Mouse (Mus musculus) granulocyte monocyte progenitor cell, adult 5-6 weeks (primary cell): ENCODE data around the gene Nebl. TPM values are rescaled to one million over a fixed set of nuclear protein-coding genes. Genes with fewer than 3 reads are reported as not detected.
A peak's percentile ranks its signal among the peaks of the same experiment; 100 is the strongest.

Experiments
- ATAC-seq: replicated peaks from 2 replicates; pipeline ENCODE4 v1.8.0; 2016; ENCODE audit warnings: mild to moderate bottlenecking, moderate TSS enrichment, inconsistent platforms; ENCODE audit not compliant: poor library complexity, severe bottlenecking
- total RNA-seq, 2 experiments: library from RNA; stranded (forward) in 1 of 2; stranded (reverse) in 1 of 2; fragments of 200-712, 200-1000 nt in 1 of 2; fragments of >200 nt in 1 of 2; fragmentation: Nextera tagmentation in 1 of 2; gene quantifications; 2 replicates each; pipeline ENCODE4 v1.2.3; 2014 to 2017

Gene Nebl
- total RNA-seq, 2 experiments from 2014 or later: 1.4 to 7.9 TPM

DNA sequence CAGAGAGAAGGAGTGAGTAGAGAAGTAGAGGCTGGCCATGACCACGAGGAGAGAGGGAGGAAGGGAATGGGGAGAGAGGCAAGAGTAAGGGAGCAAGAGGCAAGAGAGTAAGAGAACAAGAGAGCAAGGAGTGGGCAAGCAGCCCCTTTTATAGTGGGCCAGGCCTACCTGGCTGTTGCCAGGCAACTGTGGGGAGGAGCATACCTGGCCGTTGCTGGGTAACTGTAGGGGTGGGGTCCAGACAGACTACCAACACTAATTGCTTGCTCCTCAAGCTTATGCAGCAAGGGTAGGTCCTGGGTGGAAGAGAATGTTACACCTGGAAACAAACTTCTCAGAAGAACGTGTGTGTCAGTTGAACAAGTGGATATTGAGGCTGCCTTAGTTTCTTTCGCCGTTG lies 20.0 kb downstream of the Nebl start:
- no peak for ATAC-seq

DNA sequence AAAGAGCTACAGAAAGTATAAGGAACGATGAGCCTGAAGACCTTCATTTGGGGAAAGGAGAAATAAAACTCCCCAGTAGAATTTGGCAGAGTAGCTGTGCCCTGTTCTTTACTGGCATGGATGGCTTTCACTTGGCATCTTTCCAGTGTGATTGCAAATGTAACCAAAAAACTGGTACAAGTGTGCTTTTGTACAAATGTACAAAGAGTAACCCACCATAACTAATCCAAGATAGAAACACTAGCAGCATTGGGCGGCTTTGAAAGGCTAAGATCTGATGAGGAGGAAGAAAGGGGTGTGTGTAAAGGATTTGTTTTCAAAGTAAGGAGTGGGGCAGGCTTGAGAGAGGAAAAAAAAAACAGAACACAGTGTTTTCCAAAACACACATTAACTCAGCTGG lies 21.2 kb downstream of the Nebl start:
- no peak for ATAC-seq

DNA sequence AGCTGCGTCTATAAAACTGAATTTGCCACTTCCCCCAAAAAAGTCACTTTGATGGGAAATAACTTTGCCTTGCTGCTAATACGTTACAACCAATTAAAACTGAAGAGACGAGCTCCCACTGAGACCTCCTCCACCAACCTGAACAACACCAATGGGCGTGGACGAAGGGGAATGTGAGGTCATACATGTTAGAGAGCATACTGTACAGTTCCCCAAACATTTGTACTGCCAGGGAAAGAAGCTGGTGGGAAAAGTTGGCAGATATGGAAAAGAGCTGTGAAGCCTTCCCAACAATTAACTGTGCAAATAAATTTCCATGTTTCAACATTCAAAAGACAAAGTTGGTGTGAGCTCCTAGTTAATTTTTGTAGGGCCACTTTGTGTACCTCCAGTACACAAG lies 25.3 kb downstream of the Nebl start:
- ATAC-seq: no peak

DNA sequence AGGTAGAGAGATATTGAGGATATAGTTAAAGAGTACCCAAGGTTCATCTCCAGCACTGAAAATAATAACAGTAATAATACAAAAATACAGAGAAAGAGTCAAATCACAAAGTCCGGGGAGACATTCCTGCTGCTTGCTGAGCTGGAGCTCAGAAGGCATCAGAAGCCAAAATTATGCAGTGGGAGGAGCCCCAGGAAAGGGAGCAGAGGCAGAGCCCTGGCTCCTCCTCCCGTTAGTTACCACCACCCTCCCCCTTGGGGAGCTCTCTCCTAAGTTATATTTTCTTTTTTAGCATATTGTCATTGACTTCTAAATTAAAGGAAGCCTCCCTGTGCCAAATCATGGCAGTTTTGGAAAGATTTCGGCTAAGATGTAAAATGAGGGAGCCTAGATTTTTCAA lies 25.8 kb downstream of the Nebl start:
- no peak for ATAC-seq

DNA sequence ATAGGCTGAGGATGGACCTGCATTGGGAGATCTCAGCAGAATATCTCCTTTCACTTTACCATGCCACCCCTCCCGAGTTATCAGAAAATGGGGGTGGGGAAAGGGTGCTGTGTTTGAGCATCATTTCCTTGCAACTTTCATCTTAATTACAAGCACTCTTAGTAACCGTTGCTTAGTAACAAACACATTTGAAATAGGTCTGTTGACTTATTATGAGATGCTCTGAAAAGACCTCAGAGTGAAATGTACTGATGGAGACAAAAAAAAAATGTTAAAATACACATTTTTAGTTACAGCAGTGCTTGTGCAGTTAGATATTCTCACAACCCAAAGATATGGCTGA lies 28.1 kb downstream of the Nebl start:
- ATAC-seq: no peak

DNA sequence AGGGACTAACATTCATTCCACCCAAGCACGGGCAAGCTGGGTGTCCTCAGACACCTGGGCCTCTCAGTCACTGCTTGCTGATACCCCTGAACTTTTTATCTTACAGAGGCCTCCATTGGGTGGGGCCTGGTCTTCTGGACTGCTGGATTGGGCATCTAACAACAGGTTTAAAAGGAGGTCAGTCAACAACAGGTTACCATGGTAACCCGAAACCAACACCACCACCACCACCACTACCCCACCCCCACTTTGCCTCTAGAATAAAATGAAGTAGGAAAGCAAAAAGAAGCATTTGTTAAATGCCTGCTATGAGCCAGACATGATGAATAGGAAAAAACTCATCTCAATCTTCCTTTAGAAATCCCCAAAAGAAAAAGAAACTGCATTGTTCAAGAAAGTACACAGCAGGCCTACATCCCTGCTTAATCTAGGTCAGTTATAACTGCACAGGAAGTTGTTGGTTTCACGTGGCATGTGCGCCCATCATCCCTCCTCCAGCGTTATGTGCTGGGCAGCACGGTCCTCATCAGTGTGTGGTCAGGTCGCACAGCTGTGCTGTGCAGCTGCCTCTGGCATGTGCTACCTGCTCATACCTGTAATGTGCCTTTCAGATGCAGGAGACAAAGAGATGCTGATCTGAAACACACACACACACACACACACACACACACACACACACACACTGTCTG lies 28.6 kb downstream of the Nebl start:
- no peak for ATAC-seq

DNA sequence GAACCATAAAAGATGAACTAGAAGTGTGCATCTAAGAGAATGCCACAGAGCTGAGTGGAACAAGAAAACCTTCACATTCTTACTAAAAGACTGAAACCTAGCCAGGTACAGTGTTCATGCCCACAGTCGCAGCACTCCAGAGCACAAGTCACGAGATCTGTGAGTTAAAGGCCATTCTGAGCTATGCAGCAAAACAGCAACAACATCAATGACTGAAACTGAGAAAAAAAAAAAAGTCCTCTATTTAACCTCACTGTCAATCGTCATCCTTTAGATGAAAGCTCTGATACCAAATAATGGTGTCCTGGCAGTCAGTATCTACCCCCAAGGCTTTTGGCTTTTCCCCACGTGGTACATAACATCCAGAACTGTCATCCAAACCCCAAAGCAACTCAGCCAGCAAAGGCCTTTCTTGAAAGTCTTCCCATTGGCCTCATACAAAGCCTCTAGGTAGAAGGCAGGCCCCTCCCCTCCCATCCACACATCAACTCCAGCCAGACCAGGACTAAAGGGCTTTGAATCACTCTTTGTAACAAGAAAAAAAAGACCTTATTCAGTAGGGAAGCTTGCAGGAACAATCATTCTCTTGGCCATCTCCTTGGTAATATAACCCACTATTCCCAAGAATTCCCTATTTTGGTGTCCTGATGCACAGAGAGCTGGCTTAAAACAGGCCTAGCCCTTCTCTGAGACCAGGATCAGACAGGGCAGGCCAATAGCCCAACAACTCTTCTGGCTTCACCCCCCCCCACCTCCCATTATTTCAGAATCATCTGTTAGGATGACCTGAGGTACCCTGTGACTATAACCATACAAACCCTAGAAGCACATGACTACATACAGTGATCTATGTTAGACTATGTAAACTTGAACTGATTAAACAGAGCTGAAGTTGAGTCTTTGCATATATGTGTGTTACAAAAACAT lies 32.8 kb downstream of the Nebl start:
- no peak for ATAC-seq

DNA sequence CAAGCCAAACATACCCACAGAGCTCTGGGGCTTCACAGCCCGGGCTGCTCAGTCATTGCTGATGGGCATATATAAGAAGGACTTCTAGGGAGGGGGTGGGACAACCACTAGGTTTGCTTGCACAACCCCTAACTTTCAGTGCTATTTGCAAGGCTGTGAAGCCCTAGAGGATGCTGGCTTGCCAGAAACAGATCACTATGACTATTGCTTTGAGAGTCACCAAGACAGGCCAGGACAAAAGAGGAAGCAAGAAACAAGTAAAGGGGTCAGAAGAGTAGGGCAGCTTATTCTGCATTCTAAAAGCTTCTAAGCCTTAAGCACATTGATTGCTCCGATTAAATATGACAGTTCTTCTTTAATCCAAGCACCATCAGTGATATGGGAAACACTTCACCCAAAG lies 38.3 kb downstream of the Nebl start:
- ATAC-seq: no peak

DNA sequence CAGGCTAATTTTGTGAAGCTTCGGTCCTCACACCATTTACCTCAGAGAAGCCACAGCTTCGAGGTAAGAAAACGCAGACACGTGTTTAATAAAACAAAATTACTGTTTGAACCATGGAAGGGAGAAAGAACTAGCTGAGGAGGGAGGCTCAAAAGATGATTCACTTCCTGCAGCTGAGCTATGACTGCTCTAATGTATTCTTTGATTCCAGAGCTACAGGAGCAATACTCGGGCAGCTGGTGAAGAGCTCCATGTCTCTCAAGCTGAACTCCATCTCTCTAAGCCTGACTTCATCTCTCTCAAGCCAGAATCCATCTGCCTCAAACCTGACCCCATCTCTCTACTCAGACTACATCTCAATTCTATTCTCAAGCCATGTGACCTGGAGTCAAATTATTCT lies 41.0 kb downstream of the Nebl start:
- no peak for ATAC-seq

DNA sequence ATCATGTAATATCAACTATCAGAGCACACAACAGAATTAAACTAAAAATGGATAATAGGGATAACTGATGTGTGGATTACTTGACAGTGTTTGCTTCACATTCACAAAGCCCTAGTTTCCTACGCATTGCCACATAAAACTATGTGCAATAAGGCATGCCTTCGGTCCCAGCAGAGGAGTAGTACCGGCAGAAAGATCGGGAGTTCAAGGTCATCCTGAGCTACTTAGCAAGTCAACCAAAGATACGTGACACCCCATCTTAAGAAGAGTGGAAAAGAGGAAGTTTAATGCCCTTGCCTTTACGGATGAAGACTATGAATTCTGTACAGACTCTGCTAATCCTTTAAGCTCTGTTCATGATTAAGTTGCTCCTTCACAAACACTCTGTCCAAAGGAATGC lies 44.1 kb downstream of the Nebl start:
- ATAC-seq: no peak

DNA sequence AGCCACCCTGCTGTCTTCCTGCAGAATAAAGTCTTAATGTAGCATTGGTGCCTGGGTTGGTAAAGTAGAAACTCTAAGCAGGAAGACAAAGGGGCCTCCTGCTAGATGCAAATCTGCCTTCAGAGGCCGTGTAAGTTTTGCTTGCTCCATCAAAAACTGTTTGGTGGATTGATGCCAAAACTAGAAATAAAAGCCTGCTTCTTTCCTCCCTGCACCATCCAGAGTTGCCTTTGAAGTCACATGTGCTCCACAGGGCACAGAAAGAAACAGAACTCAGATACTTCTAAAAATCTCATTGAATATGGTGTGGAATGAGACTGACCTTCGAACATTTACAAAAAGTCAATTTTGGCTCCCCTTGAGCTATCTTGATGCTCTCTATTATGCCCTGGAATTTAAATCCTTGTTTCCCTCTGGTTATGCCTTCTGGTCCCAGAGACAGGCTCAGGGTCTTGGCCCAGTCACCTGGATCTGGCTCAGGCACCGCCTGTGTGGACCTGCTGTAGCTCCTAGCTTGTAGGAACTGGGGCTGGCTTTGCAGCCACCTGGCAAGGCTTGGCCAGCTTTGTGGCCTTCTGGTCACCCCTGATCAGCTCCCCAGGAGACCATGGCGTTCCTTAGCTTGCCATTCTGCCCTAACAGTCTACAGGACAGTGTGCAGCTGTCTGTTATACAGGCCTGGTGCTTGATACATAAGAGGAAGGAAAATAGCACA lies 47.8 kb downstream of the Nebl start:
- ATAC-seq: no peak

DNA sequence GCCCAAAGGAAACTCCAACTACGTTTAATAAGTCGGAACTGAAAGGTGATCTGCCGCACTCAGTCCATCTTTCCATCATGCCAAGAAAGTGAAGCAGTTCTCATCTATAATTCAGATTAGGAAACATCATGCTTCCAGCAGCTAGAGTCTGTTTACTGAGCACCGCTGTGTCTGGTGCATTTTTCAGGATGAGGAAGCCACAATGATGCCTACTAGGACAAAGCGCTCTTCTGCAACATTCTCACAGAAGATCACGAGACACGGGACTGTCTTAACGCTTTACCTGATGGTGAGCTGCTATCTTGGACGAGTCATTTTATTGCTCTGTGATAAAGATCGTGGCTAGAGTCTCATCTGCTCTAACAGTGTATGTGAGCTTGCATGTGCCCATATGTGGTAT lies 59.1 kb downstream of the Nebl start:
- no peak for ATAC-seq

DNA sequence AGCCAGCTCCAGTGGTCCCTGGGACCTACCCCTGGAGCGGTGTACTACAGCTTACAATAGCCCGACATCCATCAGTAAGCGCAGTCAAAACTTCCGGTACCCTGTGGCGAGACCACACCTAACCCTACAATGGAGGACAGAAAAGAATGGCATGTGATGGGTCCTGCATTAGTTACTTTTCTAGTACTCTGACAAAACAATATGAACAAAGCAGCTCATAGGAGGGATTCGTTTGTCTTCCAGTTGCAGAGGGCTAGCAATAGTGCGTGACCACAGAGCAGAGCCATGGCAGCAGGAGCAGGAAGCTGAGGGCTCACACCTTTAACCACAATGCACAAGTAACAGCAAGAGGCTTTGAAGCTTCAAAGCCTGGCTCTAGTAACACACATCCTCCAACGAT lies 59.7 kb downstream of the Nebl start:
- ATAC-seq: no peak

DNA sequence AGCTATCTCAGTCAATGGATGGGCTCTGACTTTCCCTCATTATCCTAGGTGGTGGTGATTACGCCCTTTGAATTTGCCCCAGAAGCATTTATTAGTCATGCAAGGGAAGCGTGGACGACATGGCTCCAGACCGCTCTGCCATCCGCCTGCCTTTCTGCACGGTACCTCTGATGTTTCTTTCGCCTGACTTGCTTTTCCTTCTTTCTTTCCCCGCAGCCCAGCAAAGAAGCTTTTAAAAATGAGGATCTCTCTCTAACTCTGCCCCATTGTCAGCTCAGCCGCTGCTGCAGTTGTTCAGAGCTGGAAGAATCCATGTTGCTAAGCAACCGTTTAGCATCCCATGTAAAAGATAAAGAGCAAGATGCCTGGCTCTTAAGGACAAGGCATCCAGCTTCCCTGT lies 61.3 kb downstream of the Nebl start:
- ATAC-seq: no peak

DNA sequence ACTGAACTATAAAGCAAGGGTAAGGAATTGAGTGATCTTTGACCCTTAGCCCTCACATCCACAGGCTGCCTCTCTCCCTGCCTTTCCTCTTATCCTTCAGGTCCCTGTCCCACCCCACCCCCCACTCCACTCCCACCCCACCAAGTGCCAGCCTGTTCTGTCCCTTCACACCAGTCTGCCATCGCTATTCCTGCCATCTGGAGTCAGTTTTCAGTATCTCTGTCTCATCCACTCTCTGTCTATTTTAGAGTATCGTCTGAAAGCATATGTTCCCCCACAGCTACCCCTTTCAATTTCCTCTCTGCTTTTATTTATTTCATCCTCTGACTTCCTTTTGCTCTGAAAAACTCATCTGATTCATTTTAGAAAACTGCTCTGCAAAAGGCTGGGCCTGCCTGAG lies 62.3 kb downstream of the Nebl start:
- no peak for ATAC-seq

DNA sequence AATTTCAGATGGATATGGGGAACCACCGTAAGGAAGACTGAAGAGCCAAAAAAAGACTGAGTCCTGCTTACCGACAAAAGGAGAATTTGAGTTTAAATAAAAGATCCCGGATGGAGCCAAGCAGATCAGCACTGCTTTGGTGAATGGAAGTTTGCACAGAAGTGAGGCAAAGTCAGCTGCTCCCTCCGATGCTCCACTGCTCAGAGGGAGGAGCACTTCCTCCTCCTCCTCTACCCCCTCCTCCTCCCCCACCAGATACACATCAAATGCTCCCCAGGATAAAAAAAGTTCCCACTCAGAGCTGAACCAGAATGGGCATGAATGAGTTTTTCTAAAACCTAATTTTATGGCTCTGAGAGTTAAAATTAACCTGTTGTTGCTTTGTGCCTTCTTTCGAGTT lies 73.1 kb downstream of the Nebl start:
- ATAC-seq: no peak

DNA sequence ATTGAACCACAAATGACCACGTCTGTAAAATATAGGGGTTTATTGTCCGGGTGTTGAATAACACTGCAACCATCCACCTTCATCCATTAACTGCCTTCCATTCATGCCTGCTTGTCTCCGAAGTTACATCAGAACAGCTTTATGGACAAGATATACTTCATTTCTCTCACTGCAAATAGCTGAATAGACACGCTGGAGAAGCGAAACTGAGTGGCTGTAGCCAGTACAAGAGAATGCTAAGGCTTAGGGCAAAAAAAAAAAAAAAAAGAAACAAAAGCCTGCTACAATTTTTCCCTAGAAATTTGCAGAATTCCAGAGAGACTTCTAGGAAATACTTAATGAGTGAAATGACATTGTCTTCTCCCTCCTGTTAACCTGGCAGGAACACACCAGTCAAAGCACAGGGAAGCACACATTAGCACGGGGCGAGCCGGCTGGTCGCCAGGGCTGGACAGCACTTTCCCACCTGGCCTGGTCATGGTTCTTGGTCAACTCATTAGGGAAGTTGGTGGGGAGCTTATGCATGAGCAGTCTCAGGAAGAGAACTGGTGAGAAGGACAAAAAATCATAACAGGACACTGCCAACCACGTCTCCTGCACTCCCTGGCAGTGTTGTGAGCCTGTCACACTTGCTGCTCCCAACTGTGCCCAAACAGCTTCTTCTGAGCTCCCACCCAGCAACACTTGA lies 81.0 kb downstream of the Nebl start:
- ATAC-seq: no peak

DNA sequence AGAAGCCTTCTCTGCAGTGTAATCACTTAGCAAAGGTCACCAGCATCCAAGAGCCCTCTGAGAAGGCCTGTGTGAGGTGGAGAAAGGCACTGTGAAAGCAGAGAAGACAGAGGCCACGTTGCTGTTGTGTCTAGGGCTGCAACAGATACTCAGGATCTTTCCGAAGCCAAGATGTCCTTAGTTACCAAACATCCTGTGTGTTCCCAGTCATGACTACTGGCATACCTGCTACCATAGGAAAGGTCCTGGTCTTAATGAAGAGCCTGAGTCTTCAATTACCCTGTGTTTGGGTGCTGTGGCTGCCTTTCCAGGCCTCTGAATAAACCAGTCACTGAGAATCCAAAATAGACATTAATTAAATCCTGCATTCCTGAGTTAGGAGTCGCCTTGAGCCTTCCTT lies 81.5 kb downstream of the Nebl start:
- no peak for ATAC-seq

DNA sequence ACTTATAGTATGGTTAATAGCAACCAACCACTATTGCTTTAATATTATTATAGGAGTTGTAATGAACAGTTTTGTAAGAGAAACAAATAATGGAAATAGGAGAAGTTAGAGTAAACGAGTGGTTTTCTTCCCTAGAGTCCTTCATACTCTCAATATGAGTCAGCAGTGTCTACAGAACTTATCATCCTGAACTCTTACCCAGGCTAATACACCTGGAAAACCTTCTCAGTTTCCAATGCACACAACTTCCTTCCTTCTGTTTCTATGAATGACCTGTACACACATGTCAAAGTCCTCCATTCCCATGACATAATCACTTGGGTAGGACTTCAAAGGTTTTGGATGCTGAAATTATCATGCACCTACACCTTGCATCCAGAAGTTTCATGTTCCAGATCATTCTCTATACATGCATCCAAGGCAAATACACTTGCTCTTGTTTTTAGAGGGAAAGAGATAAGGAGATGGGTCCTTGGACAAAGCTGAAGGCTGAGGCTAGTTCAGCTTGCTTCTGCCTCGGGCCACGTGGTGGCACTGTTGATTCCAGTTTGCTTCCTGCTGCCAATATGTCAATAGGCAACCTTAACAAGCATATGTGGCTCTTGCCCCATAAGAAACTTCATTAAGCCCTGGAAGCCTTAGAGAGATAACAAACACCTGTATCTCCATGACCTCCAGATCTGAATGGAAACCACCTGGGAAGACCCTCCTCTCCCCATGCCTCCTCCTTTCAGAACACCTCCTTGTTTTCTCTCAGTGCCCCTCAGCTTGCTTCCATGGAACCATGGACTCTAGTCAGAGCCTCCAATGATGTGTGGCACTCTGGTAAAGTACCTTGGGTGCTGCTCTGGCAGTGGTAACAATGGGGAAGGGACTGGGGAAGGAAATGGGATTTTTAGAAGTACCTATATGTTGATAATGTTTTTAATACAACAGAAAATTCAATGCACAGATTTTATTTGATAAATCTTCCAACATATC lies 86.7 kb downstream of the Nebl start:
- peak; percentile 52 for ATAC-seq

DNA sequence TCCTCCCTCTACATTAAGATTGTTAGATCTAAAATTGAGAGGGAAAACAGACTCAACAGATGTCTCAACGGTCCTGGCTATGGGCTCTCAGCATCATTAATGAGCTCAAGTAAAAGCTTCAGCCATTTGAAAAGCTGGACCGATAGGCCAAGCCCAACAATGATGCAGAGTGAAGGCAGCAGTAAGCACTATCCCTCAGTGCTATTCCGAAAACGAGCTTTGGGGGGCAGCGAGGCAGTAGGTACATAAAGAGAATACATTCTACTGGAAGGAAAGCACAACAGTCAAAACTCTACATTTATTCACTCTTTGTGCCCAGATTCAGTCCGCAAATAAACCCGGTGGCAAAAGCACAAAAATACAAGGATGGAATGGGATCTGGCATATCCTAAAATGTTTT lies 87.4 kb downstream of the Nebl start:
- no peak for ATAC-seq
